In genomic region chr12:39951911-39952310, GRCm38 (mm10) we compare ENCODE assay signal across 23 mouse cellular contexts.
DNase-seq lines count a peak whose midpoint lies in the region; ATAC-seq and TF ChIP-seq lines count a peak whose summit lies in the region.
"Had no signal": no experiment of that assay in that cellular context is flagged by ENCODE, and none has a peak within 500 bp of the region (broad histone marks: within the 10 kb centered on the region; RNA-seq: fewer than 3 reads in every experiment).

No protein-coding gene starts in this region.

- peak; percentile 36 to 85 for DNase-seq in adrenal gland, adult (ENCODE audit: inconsistent age in 2 of 2, low spot score in 1 of 2)
- no peak for DNase-seq in adrenal gland, adult 18-20 months (ENCODE audit: low spot score in 2 of 2)
- no peak for DNase-seq in limb, embryonic 10.5 days (ENCODE audit: low spot score)
- DNase-seq in brain, embryonic 14.5 days (ENCODE audit: low read depth), result peak; percentile 12
- no peak for DNase-seq in forebrain, embryonic 11.5 days (ENCODE audit: low spot score)
- no peak for DNase-seq in urinary bladder, postnatal 10 days (ENCODE audit: low spot score)
- DNase-seq: cerebellum, adult 2 months; cerebellum, postnatal 36 days; gastrocnemius, postnatal 36 days; heart, postnatal 14 days; layer of hippocampus, postnatal 36 days; liver, embryonic 13.5 days; midbrain, embryonic 14.5 days; spleen, adult 18-20 months; thymus, adult 18-20 months; thymus, postnatal 4 days had no signal

- no peaks in the 10 kb centered on the region for H3K9me3 ChIP-seq in limb, embryonic 12.5 days
- H3K9me3 ChIP-seq in limb, embryonic 10.5 days (replicated peaks), result no peaks in the 10 kb centered on the region
- H3K9me3 ChIP-seq in limb, embryonic 15.5 days, result no peaks in the 10 kb centered on the region
- H3K9me3 ChIP-seq in forebrain, embryonic 11.5 days (ENCODE audit: control insufficient read depth, low read length), result no peaks in the 10 kb centered on the region
- H3K9me3 ChIP-seq: forebrain, embryonic 13.5 days; heart, embryonic 12.5 days; hindbrain, embryonic 13.5 days; liver, embryonic 13.5 days had no signal

- H3K4me1 ChIP-seq in limb, embryonic 12.5 days (replicated peaks), result peaks cover 7% of the 10 kb centered on the region
- H3K4me1 ChIP-seq in limb, embryonic 10.5 days, result no peaks in the 10 kb centered on the region
- no peaks in the 10 kb centered on the region; the same call in 1 of the 2 replicates for H3K4me1 ChIP-seq in limb, embryonic 15.5 days
- H3K4me1 ChIP-seq in forebrain, embryonic 11.5 days (replicated peaks; ENCODE audit: control insufficient read depth, insufficient read depth, low read length), result 0 out of 2 replicates have a peak, but pooled peaks cover 2% of the 10 kb centered on the region
- H3K4me1 ChIP-seq: liver, embryonic 13.5 days had no signal

- TF ChIP-seq CTCF in brain, embryonic 14.5 days (IDR thresholded peaks at IDR 0.05; ENCODE audit: borderline replicate concordance, extremely low read depth, insufficient read depth, insufficient read length), result no peak

- no peak overlapping the region for H3K4me3 ChIP-seq in limb, embryonic 12.5 days (replicated peaks)
- H3K4me3 ChIP-seq in limb, embryonic 10.5 days, result no peak overlapping the region
- no peak overlapping the region for H3K4me3 ChIP-seq in limb, embryonic 15.5 days
- H3K4me3 ChIP-seq in forebrain, embryonic 11.5 days (ENCODE audit: low read depth, low read length), result no peak overlapping the region
- H3K4me3 ChIP-seq: forebrain, embryonic 13.5 days; heart, embryonic 12.5 days; hindbrain, embryonic 13.5 days; liver, embryonic 13.5 days had no signal

- no peaks in the 10 kb centered on the region for H3K36me3 ChIP-seq in limb, embryonic 12.5 days
- H3K36me3 ChIP-seq in limb, embryonic 10.5 days, result no peaks in the 10 kb centered on the region
- H3K36me3 ChIP-seq in limb, embryonic 15.5 days, result no peaks in the 10 kb centered on the region
- no peaks in the 10 kb centered on the region for H3K36me3 ChIP-seq in forebrain, embryonic 11.5 days (ENCODE audit: control insufficient read depth, insufficient read depth, low read length)
- H3K36me3 ChIP-seq: heart, embryonic 12.5 days; hindbrain, embryonic 13.5 days; liver, embryonic 13.5 days had no signal

- no peak overlapping the region for H3K4me2 ChIP-seq in limb, embryonic 12.5 days
- no peak overlapping the region for H3K4me2 ChIP-seq in limb, embryonic 15.5 days
- H3K4me2 ChIP-seq in forebrain, embryonic 11.5 days (ENCODE audit: low read depth, low read length, severe bottlenecking), result no peak overlapping the region
- H3K4me2 ChIP-seq: forebrain, embryonic 13.5 days; heart, embryonic 12.5 days; hindbrain, embryonic 13.5 days; liver, embryonic 13.5 days had no signal

- peak overlapping the region; percentile 41; the same call in 1 of the 2 replicates for H3K27ac ChIP-seq in limb, embryonic 12.5 days
- no peak overlapping the region for H3K27ac ChIP-seq in limb, embryonic 10.5 days
- peak overlapping the region; percentile 73 for H3K27ac ChIP-seq in limb, embryonic 15.5 days
- H3K27ac ChIP-seq in forebrain, embryonic 11.5 days (ENCODE audit: low read depth, low read length), result no peak overlapping the region
- H3K27ac ChIP-seq: forebrain, embryonic 13.5 days; hindbrain, embryonic 13.5 days; kidney, postnatal 0 days; liver, embryonic 13.5 days had no signal

- ATAC-seq in limb, embryonic 12.5 days (ENCODE audit: insufficient number of reproducible peaks, insufficient read depth, low FRiP score, low TSS enrichment, low read depth), result no peak
- peak; percentile 73 for ATAC-seq in limb, embryonic 15.5 days (ENCODE audit: insufficient number of reproducible peaks, low FRiP score, low TSS enrichment, low read depth)
- no peak for ATAC-seq in forebrain, embryonic 11.5 days (replicated peaks; ENCODE audit: low FRiP score)
- ATAC-seq: forebrain, embryonic 13.5 days; inflammation-experienced regulatory T-cells, adult 6 months had no signal

- no peak for TF ChIP-seq POLR2A in brain, embryonic 14.5 days (IDR thresholded peaks at IDR 0.05; ENCODE audit: borderline replicate concordance, extremely low read depth, insufficient read depth, insufficient read length, poor library complexity, severe bottlenecking)

- WGBS in limb, embryonic 12.5 days, result 86% methylated on average over 6 of the region's 6 CpGs
- WGBS in limb, embryonic 10.5 days, result 91% methylated on average over 6 of the region's 6 CpGs
- WGBS in limb, embryonic 15.5 days, result 57% methylated on average over 6 of the region's 6 CpGs
- 89% methylated on average over 6 of the region's 6 CpGs for WGBS in forebrain, embryonic 11.5 days

- H3K9ac ChIP-seq in limb, embryonic 12.5 days (replicated peaks), result no peak overlapping the region
- no peak overlapping the region for H3K9ac ChIP-seq in limb, embryonic 15.5 days
- H3K9ac ChIP-seq in forebrain, embryonic 11.5 days (ENCODE audit: low read length), result no peak overlapping the region
- H3K9ac ChIP-seq: forebrain, embryonic 13.5 days; heart, embryonic 12.5 days; hindbrain, embryonic 13.5 days; liver, embryonic 13.5 days had no signal

- H3K27me3 ChIP-seq in limb, embryonic 12.5 days, result no peaks in the 10 kb centered on the region
- H3K27me3 ChIP-seq in limb, embryonic 10.5 days (ENCODE audit: low read depth, poor library complexity, severe bottlenecking), result no peaks in the 10 kb centered on the region
- no peaks in the 10 kb centered on the region for H3K27me3 ChIP-seq in limb, embryonic 15.5 days
- H3K27me3 ChIP-seq in forebrain, embryonic 11.5 days (ENCODE audit: control insufficient read depth, insufficient read depth, low read length), result no peaks in the 10 kb centered on the region
- H3K27me3 ChIP-seq: forebrain, embryonic 13.5 days; heart, embryonic 12.5 days; hindbrain, embryonic 13.5 days; liver, embryonic 13.5 days had no signal

Comparison
In these comparisons a context has a peak if more than half of its experiments do, and no peak if none do; other contexts are left out.
1. DNase-seq: peak in adrenal gland, adult (2 of 2) and brain, embryonic 14.5 days (single experiment); none in adrenal gland, adult 18-20 months (0 of 2), limb, embryonic 10.5 days (single experiment), forebrain, embryonic 11.5 days (single experiment) and urinary bladder, postnatal 10 days (single experiment).
2. H3K27ac ChIP-seq: peak in limb, embryonic 12.5 days (single experiment) and limb, embryonic 15.5 days (single experiment); none in limb, embryonic 10.5 days (single experiment) and forebrain, embryonic 11.5 days (single experiment).